Mouse (Mus musculus): ENCODE data around the gene Slfn8.

DNA sequence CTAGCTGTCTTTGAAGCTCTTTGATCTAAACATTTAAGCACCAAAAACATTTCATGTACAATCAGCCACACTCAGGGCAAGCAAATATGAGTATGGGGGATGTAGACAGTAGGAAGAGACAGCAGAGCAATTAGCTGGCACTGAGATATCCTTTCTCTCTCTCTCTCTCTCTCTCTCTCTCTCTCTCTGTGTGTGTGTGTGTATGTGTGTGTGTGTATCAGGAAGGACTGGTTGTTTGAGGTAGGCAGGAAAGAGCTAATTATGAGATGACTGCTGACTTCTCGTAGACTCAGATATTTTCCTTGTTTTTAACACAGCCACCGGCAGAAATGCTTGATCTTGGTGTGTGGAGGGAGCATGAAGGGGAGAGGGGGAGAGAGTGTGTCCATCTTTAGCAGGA, 58.9 kb downstream of the Slfn8 start:
- TF ChIP-seq CTCF (IDR thresholded peaks at IDR 0.05; ENCODE audit: borderline replicate concordance, insufficient read depth, low read depth, low read length): no peak
- TF ChIP-seq POLR2A (IDR thresholded peaks at IDR 0.05; ENCODE audit: borderline replicate concordance, insufficient read depth, low read length): no peak

Data from cerebellum, adult 2 months (tissue).